Comparison of ENCODE assay signal across 11 mouse cellular contexts in the genomic region with DNA sequence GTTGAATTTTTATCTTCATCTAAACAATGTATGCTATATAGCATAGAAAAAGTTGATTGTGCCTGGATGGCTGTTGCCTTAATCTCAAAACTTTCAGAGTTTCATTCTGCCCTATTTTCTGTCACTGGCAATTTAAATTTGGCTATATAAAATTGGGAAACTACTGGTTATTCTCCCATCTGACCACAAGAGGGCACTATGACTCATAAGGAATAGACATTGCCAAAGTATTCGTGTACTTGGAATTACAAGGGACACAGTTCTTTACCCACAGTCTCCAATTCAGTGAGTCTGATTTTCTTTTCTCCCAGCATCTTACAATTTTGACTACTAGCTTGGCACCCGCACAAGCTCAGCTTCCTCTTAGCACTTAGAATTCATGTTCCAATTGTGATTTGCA. TPM values are rescaled to one million over a fixed set of nuclear protein-coding genes. Genes with fewer than 3 reads are reported as not detected.
DNase-seq lines count a peak whose midpoint lies in the region; TF ChIP-seq lines count a peak whose summit lies in the region.
"Had no signal": no experiment of that assay in that cellular context is flagged by ENCODE, and none has a peak within 500 bp of the region (broad histone marks: within the 10 kb centered on the region; RNA-seq: fewer than 3 reads in every experiment).

No protein-coding gene starts in this region.

- H3K27me3 ChIP-seq in E14TG2a.4 (ENCODE audit: insufficient read depth, low read length): no peaks in the 10 kb centered on the region

- no peaks in the 10 kb centered on the region for H3K36me3 ChIP-seq in E14TG2a.4 (ENCODE audit: insufficient read depth, low read length)

- H3K4me1 ChIP-seq in E14TG2a.4 (replicated peaks; ENCODE audit: low read depth, low read length): no peaks in the 10 kb centered on the region

- H3K9me3 ChIP-seq in E14TG2a.4 (ENCODE audit: low read length): no peaks in the 10 kb centered on the region

- TF ChIP-seq CTCF in E14TG2a.4 (conservative IDR thresholded peaks at IDR 0.05; ENCODE audit: low read length): peak; percentile 45

- peak; percentile 12 to 45 for DNase-seq in cerebellum, postnatal 14 days
- DNase-seq in cerebellum, adult 11 months: no peak
- peak; percentile 5 to 54 for DNase-seq in layer of hippocampus, postnatal 14 days (ENCODE audit: low spot score in 2 of 2)
- no peak for DNase-seq in layer of hippocampus, adult 8-10 months (ENCODE audit: low spot score in 2 of 2)
- DNase-seq in embryo, embryonic 10 days (ENCODE audit: low spot score): peak; percentile 69
- no peak for DNase-seq in thymus, postnatal 4 days
- DNase-seq in adrenal gland, adult 2 months: no peak
- DNase-seq: layer of hippocampus, adult 9-11 months; lung, postnatal 4 days had no signal

- no peak overlapping the region for H3K4me3 ChIP-seq in E14TG2a.4 (replicated peaks; ENCODE audit: low read length)

RNA-seq across cellular contexts. Expression of a gene that starts 23.5 kb away (rescaled TPM):
- 1 to 10 TPM; 7.3 to 8.0 TPM for total RNA-seq in layer of hippocampus, postnatal 14 days (2021)
- 1 to 10 TPM; 3.1 to 4.5 (median 4.2) TPM for total RNA-seq in layer of hippocampus, adult 8-10 months (2022)
- 1 to 10 TPM; 5.9 to 7.0 TPM for total RNA-seq in adrenal gland, adult 2 months (2021)
- polyA plus RNA-seq in adrenal gland, adult 2 months (2012; rRNA removed): 0.57 and 0.73 TPM in 2 replicates
- total RNA-seq: neutrophil, adult 5-6 weeks had no signal

Comparison
In these comparisons a context has a peak if more than half of its experiments do, and no peak if none do; other contexts are left out.
1. DNase-seq: peak in cerebellum, postnatal 14 days (2 of 2), layer of hippocampus, postnatal 14 days (2 of 2) and embryo, embryonic 10 days (single experiment); none in cerebellum, adult 11 months (single experiment), layer of hippocampus, adult 8-10 months (0 of 2), thymus, postnatal 4 days (single experiment) and adrenal gland, adult 2 months (single experiment).